Mouse (Mus musculus): Measurements from ENCODE around the gene Inpp5b.
"Not testable (repeated sequence)": the region's sequence is repeated elsewhere in the genome, so short reads cannot be mapped to it uniquely, and the experiment has no call there.

Inpp5b gene

GRCm38 (mm10) chr4:124710776-124711291 lies 30.8 kb upstream of the Inpp5b start:
- no peak for DNase-seq

GRCm38 (mm10) chr4:124712618-124713017 lies 29.0 kb upstream of the Inpp5b start:
- DNase-seq = no peak

- not testable (repeated sequence) for DNase-seq
These were observed 27.8 kb upstream of the Inpp5b start for GRCm38 (mm10) chr4:124713850-124714249.

- DNase-seq = peak; percentile 93
These were observed 26.8 kb upstream of the Inpp5b start, which contains the start of gene Sf3a3 for GRCm38 (mm10) chr4:124714545-124715481. Gene Sf3a3 (plus strand): TSS chr4:124714776.

- no peak for DNase-seq
These were observed 22.5 kb upstream of the Inpp5b start for GRCm38 (mm10) chr4:124719101-124719500.

GRCm38 (mm10) chr4:124726121-124726520 lies 15.5 kb upstream of the Inpp5b start:
- no peak for DNase-seq

- no peak for DNase-seq
These were observed 4.7 kb upstream of the Inpp5b start for GRCm38 (mm10) chr4:124736952-124737351.

- no peak for DNase-seq
These were observed 4.2 kb upstream of the Inpp5b start for GRCm38 (mm10) chr4:124737486-124737885.

GRCm38 (mm10) chr4:124738013-124738412 lies 3.6 kb upstream of the Inpp5b start:
- DNase-seq = no peak

GRCm38 (mm10) chr4:124738783-124739182 lies 2.9 kb upstream of the Inpp5b start:
- no peak for DNase-seq

GRCm38 (mm10) chr4:124742839-124743238 lies 1.2 kb downstream of the Inpp5b start:
- no peak for DNase-seq

GRCm38 (mm10) chr4:124746577-124746976 lies 4.9 kb downstream of the Inpp5b start:
- no peak for DNase-seq

- no peak for DNase-seq
These were observed 6.2 kb downstream of the Inpp5b start for GRCm38 (mm10) chr4:124747851-124748250.

- peak; percentile 97 for DNase-seq
These were observed 9.9 kb downstream of the Inpp5b start for GRCm38 (mm10) chr4:124751300-124752250.

- DNase-seq = no peak
These were observed 10.9 kb downstream of the Inpp5b start for GRCm38 (mm10) chr4:124752281-124753199.

GRCm38 (mm10) chr4:124755526-124755925 lies 13.9 kb downstream of the Inpp5b start:
- no peak for DNase-seq

GRCm38 (mm10) chr4:124759305-124759811 lies 17.7 kb downstream of the Inpp5b start:
- no peak for DNase-seq

GRCm38 (mm10) chr4:124761201-124761600 lies 19.6 kb downstream of the Inpp5b start:
- DNase-seq = no peak

GRCm38 (mm10) chr4:124762858-124763452 lies 21.3 kb downstream of the Inpp5b start:
- no peak for DNase-seq

GRCm38 (mm10) chr4:124765802-124766565 lies 24.3 kb downstream of the Inpp5b start:
- no peak for DNase-seq

GRCm38 (mm10) chr4:124766566-124766940 lies 24.9 kb downstream of the Inpp5b start:
- no peak for DNase-seq

Measured in cerebellum, adult 11 months (tissue).